Mouse (Mus musculus): ENCODE data around the gene Itgam. TPM values are rescaled to one million over a fixed set of nuclear protein-coding genes. Genes with fewer than 3 reads are reported as not detected.

Itgam gene
- polyA plus RNA-seq, 1 experiment: not detected

GRCm38 (mm10) chr7:128048819-128049218 is 13.6 kb upstream of the Itgam start:
- Histone ChIP-seq H3ac (ENCODE audit: control insufficient read depth, insufficient read length, low read depth) (no peak overlapping the region), H3K79me3 (ENCODE audit: low read depth) (no peaks in the 10 kb centered on the region), H3K4me3 (ENCODE audit: insufficient read depth, poor library complexity, severe bottlenecking) (no peak overlapping the region), H3K36me3 (ENCODE audit: control insufficient read depth, insufficient read depth) (no peaks in the 10 kb centered on the region), H3K27me3 (ENCODE audit: control insufficient read depth, insufficient read depth, insufficient read length) (no peaks in the 10 kb centered on the region), H3K79me2 (ENCODE audit: control insufficient read depth, insufficient read depth) (no peaks in the 10 kb centered on the region)
- TF ChIP-seq FOSL1 (IDR thresholded peaks at IDR 0.05; ENCODE audit: insufficient read depth, low read length, poor library complexity, severe bottlenecking) (no peak), MYOD1 (IDR thresholded peaks at IDR 0.05; ENCODE audit: control insufficient read depth, insufficient read length, low read depth) (no peak), CEBPB (IDR thresholded peaks at IDR 0.05; ENCODE audit: low read depth) (no peak), CTCF (IDR thresholded peaks at IDR 0.05; ENCODE audit: control insufficient read depth, insufficient read depth, insufficient read length) (no peak), MYOG (IDR thresholded peaks at IDR 0.05; ENCODE audit: control insufficient read depth, extremely low read depth, insufficient read length) (no peak), MAX (IDR thresholded peaks at IDR 0.05) (no peak), USF1 (IDR thresholded peaks at IDR 0.05; ENCODE audit: low read depth) (no peak)

GRCm38 (mm10) chr7:128049254-128049653 is 13.2 kb upstream of the Itgam start:
- TF ChIP-seq CTCF (IDR thresholded peaks at IDR 0.05; ENCODE audit: control insufficient read depth, insufficient read depth, insufficient read length) (no peak), MYOD1 (IDR thresholded peaks at IDR 0.05; ENCODE audit: control insufficient read depth, insufficient read length, low read depth) (no peak), USF1 (IDR thresholded peaks at IDR 0.05; ENCODE audit: low read depth) (no peak), CEBPB (IDR thresholded peaks at IDR 0.05; ENCODE audit: low read depth) (no peak), FOSL1 (IDR thresholded peaks at IDR 0.05; ENCODE audit: insufficient read depth, low read length, poor library complexity, severe bottlenecking) (no peak), MYOG (IDR thresholded peaks at IDR 0.05; ENCODE audit: control insufficient read depth, extremely low read depth, insufficient read length) (no peak), MAX (IDR thresholded peaks at IDR 0.05) (no peak)

GRCm38 (mm10) chr7:128050739-128051138 is 11.7 kb upstream of the Itgam start:
- no peaks in the 10 kb centered on the region for H3K27me3 ChIP-seq (ENCODE audit: control insufficient read depth, insufficient read depth, insufficient read length)
- no peaks in the 10 kb centered on the region for H3K79me3 ChIP-seq (ENCODE audit: low read depth)
- H3K36me3 ChIP-seq (ENCODE audit: control insufficient read depth, insufficient read depth): no peaks in the 10 kb centered on the region
- no peak overlapping the region for H3ac ChIP-seq (ENCODE audit: control insufficient read depth, insufficient read length, low read depth)
- H3K4me3 ChIP-seq (ENCODE audit: insufficient read depth, poor library complexity, severe bottlenecking): no peak overlapping the region
- no peak for TF ChIP-seq MYOG (IDR thresholded peaks at IDR 0.05; ENCODE audit: control insufficient read depth, extremely low read depth, insufficient read length)
- peak; percentile 78 for TF ChIP-seq MYOD1 (IDR thresholded peaks at IDR 0.05; ENCODE audit: control insufficient read depth, insufficient read length, low read depth)
- no peaks in the 10 kb centered on the region for H3K79me2 ChIP-seq (ENCODE audit: control insufficient read depth, insufficient read depth)

More at GRCm38 (mm10) chr7:128049254-128049653, 13.2 kb upstream of the Itgam start:
- no peak overlapping the region for H3K4me3 ChIP-seq (ENCODE audit: insufficient read depth, poor library complexity, severe bottlenecking)
- H3K79me2 ChIP-seq (ENCODE audit: control insufficient read depth, insufficient read depth): no peaks in the 10 kb centered on the region
- no peaks in the 10 kb centered on the region for H3K36me3 ChIP-seq (ENCODE audit: control insufficient read depth, insufficient read depth)
- no peaks in the 10 kb centered on the region for H3K27me3 ChIP-seq (ENCODE audit: control insufficient read depth, insufficient read depth, insufficient read length)
- no peaks in the 10 kb centered on the region for H3K79me3 ChIP-seq (ENCODE audit: low read depth)
- no peak overlapping the region for H3ac ChIP-seq (ENCODE audit: control insufficient read depth, insufficient read length, low read depth)

GRCm38 (mm10) chr7:128053061-128053460 is 9.4 kb upstream of the Itgam start:
- Histone ChIP-seq H3K79me2 (ENCODE audit: control insufficient read depth, insufficient read depth) (no peaks in the 10 kb centered on the region), H3K27me3 (ENCODE audit: control insufficient read depth, insufficient read depth, insufficient read length) (peaks cover 3% of the 10 kb centered on the region), H3K36me3 (ENCODE audit: control insufficient read depth, insufficient read depth) (no peaks in the 10 kb centered on the region), H3ac (ENCODE audit: control insufficient read depth, insufficient read length, low read depth) (no peak overlapping the region), H3K79me3 (ENCODE audit: low read depth) (no peaks in the 10 kb centered on the region), H3K4me3 (ENCODE audit: insufficient read depth, poor library complexity, severe bottlenecking) (no peak overlapping the region)
- TF ChIP-seq MYOD1 (IDR thresholded peaks at IDR 0.05; ENCODE audit: control insufficient read depth, insufficient read length, low read depth) (no peak), CEBPB (IDR thresholded peaks at IDR 0.05; ENCODE audit: low read depth) (no peak), MAX (IDR thresholded peaks at IDR 0.05) (no peak), USF1 (IDR thresholded peaks at IDR 0.05; ENCODE audit: low read depth) (no peak), CTCF (IDR thresholded peaks at IDR 0.05; ENCODE audit: control insufficient read depth, insufficient read depth, insufficient read length) (no peak), MYOG (IDR thresholded peaks at IDR 0.05; ENCODE audit: control insufficient read depth, extremely low read depth, insufficient read length) (no peak), FOSL1 (IDR thresholded peaks at IDR 0.05; ENCODE audit: insufficient read depth, low read length, poor library complexity, severe bottlenecking) (no peak)

- no peak overlapping the region for H3ac ChIP-seq (ENCODE audit: control insufficient read depth, insufficient read length, low read depth)
- H3K79me2 ChIP-seq (ENCODE audit: control insufficient read depth, insufficient read depth): no peaks in the 10 kb centered on the region
- H3K27me3 ChIP-seq (ENCODE audit: control insufficient read depth, insufficient read depth, insufficient read length): peaks cover 7% of the 10 kb centered on the region
- H3K36me3 ChIP-seq (ENCODE audit: control insufficient read depth, insufficient read depth): no peaks in the 10 kb centered on the region
- no peak overlapping the region for H3K4me3 ChIP-seq (ENCODE audit: insufficient read depth, poor library complexity, severe bottlenecking)
- no peak for TF ChIP-seq CEBPB (IDR thresholded peaks at IDR 0.05; ENCODE audit: low read depth)
- no peak for TF ChIP-seq FOSL1 (IDR thresholded peaks at IDR 0.05; ENCODE audit: insufficient read depth, low read length, poor library complexity, severe bottlenecking)
- TF ChIP-seq MYOD1 (IDR thresholded peaks at IDR 0.05; ENCODE audit: control insufficient read depth, insufficient read length, low read depth): no peak
- no peak for TF ChIP-seq MYOG (IDR thresholded peaks at IDR 0.05; ENCODE audit: control insufficient read depth, extremely low read depth, insufficient read length)
- TF ChIP-seq USF1 (IDR thresholded peaks at IDR 0.05; ENCODE audit: low read depth): no peak
- no peak for TF ChIP-seq CTCF (IDR thresholded peaks at IDR 0.05; ENCODE audit: control insufficient read depth, insufficient read depth, insufficient read length)
- no peak for TF ChIP-seq MAX (IDR thresholded peaks at IDR 0.05)
- H3K79me3 ChIP-seq (ENCODE audit: low read depth): no peaks in the 10 kb centered on the region
Measured at GRCm38 (mm10) chr7:128056917-128057444, 5.5 kb upstream of the Itgam start.

GRCm38 (mm10) chr7:128057860-128058259 is 4.6 kb upstream of the Itgam start:
- H3ac ChIP-seq (ENCODE audit: control insufficient read depth, insufficient read length, low read depth): no peak overlapping the region
- H3K36me3 ChIP-seq (ENCODE audit: control insufficient read depth, insufficient read depth): no peaks in the 10 kb centered on the region
- H3K4me3 ChIP-seq (ENCODE audit: insufficient read depth, poor library complexity, severe bottlenecking): no peak overlapping the region
- peaks cover 7% of the 10 kb centered on the region for H3K27me3 ChIP-seq (ENCODE audit: control insufficient read depth, insufficient read depth, insufficient read length)
- no peak for TF ChIP-seq USF1 (IDR thresholded peaks at IDR 0.05; ENCODE audit: low read depth)
- no peak for TF ChIP-seq CEBPB (IDR thresholded peaks at IDR 0.05; ENCODE audit: low read depth)
- no peak for TF ChIP-seq FOSL1 (IDR thresholded peaks at IDR 0.05; ENCODE audit: insufficient read depth, low read length, poor library complexity, severe bottlenecking)
- TF ChIP-seq CTCF (IDR thresholded peaks at IDR 0.05; ENCODE audit: control insufficient read depth, insufficient read depth, insufficient read length): no peak
- no peak for TF ChIP-seq MAX (IDR thresholded peaks at IDR 0.05)
- TF ChIP-seq MYOG (IDR thresholded peaks at IDR 0.05; ENCODE audit: control insufficient read depth, extremely low read depth, insufficient read length): no peak
- TF ChIP-seq MYOD1 (IDR thresholded peaks at IDR 0.05; ENCODE audit: control insufficient read depth, insufficient read length, low read depth): no peak
- no peaks in the 10 kb centered on the region for H3K79me2 ChIP-seq (ENCODE audit: control insufficient read depth, insufficient read depth)
- no peaks in the 10 kb centered on the region for H3K79me3 ChIP-seq (ENCODE audit: low read depth)

Data from C2C12 (cell line).